Mouse (Mus musculus) heart, embryonic 10.5 days (tissue): ENCODE data around the gene Fam19a2. TPM values are rescaled to one million over a fixed set of nuclear protein-coding genes. Genes with fewer than 3 reads are reported as not detected.
A peak's percentile ranks its signal among the peaks of the same experiment; 100 is the strongest.

Experiments
- DNase-seq: peaks from one replicate; pipeline ENCODE4 v3.0.0-alpha.2; 2017; ENCODE audit warnings: low spot score
- H3K27ac ChIP-seq: fragments of 300-500 bp; sonication (generic); 2 replicates; pipeline ENCODE4 v1.5.1; 2016; ENCODE audit warnings: mild to moderate bottlenecking
- H3K27me3 ChIP-seq: fragments of 300-500 bp; sonication (generic); 2 replicates; pipeline ENCODE4 v1.6.1; 2016; ENCODE audit warnings: mild to moderate bottlenecking; ENCODE audit not compliant: poor library complexity, insufficient read depth, severe bottlenecking
- H3K36me3 ChIP-seq: fragments of 300-500 bp; sonication (generic); 2 replicates; pipeline ENCODE4 v1.6.1; 2016; ENCODE audit warnings: mild to moderate bottlenecking, moderate library complexity
- H3K4me1 ChIP-seq: fragments of 300-500 bp; sonication (generic); 2 replicates; pipeline ENCODE4 v1.6.1; 2016; ENCODE audit warnings: mild to moderate bottlenecking
- H3K4me3 ChIP-seq: fragments of 300-500 bp; sonication (generic); 2 replicates; pipeline ENCODE4 v1.5.1; 2016; ENCODE audit warnings: mild to moderate bottlenecking, moderate library complexity
- H3K9me3 ChIP-seq: fragments of 300-500 bp; sonication (generic); 2 replicates; pipeline ENCODE4 v1.6.1; 2016; ENCODE audit warnings: mild to moderate bottlenecking, moderate library complexity
- WGBS: fragments of 180-500 bp; shearing (Covaris S2); methylation state at CpG from one replicate; pipeline ENCODE4 v1.1.7; 2016; 5-methylcytosine and 5-hydroxymethylcytosine counted together
- polyA plus RNA-seq: library from polyadenylated mRNA; unstranded; fragments of >200 nt; fragmentation: Nextera tagmentation; extraction: Ambion mirVana; gene quantifications from 2 replicates; pipeline ENCODE4 v1.2.1, GENCODE M21; 2016

Gene Fam19a2
- polyA plus RNA-seq, 1 experiment from 2014 or later = 0.72 TPM

GRCm38 (mm10) chr10:123521203-123521602 is 257.4 kb downstream of the Fam19a2 start:
- WGBS = 88% methylated on average over 6 of the region's 6 CpGs
- H3K27ac ChIP-seq = no peak overlapping the region

GRCm38 (mm10) chr10:123525424-123525823 is 261.6 kb downstream of the Fam19a2 start:
- DNase-seq = no peak
- 89% methylated on average over 5 of the region's 5 CpGs for WGBS
- H3K9me3 ChIP-seq = peaks cover 5% of the 10 kb centered on the region; the same call in 1 of the 2 replicates
- no peaks in the 10 kb centered on the region for H3K27me3 ChIP-seq
- H3K36me3 ChIP-seq = no peaks in the 10 kb centered on the region
- H3K4me1 ChIP-seq = no peaks in the 10 kb centered on the region
- H3K4me3 ChIP-seq = no peak overlapping the region
- H3K27ac ChIP-seq = no peak overlapping the region

More at GRCm38 (mm10) chr10:123521203-123521602, 257.4 kb downstream of the Fam19a2 start:
- no peak for DNase-seq
- no peaks in the 10 kb centered on the region for H3K4me1 ChIP-seq
- H3K9me3 ChIP-seq = peaks cover 5% of the 10 kb centered on the region; the same call in 1 of the 2 replicates
- H3K27me3 ChIP-seq = no peaks in the 10 kb centered on the region
- H3K36me3 ChIP-seq = no peaks in the 10 kb centered on the region
- H3K4me3 ChIP-seq = no peak overlapping the region

- Histone ChIP-seq H3K27ac (no peak overlapping the region), H3K36me3 (no peaks in the 10 kb centered on the region), H3K27me3 (no peaks in the 10 kb centered on the region), H3K4me1 (no peaks in the 10 kb centered on the region), H3K9me3 (peaks cover 5% of the 10 kb centered on the region; the same call in 1 of the 2 replicates), H3K4me3 (no peak overlapping the region)
- no peak for DNase-seq
- WGBS = 78% methylated on average over 3 of the region's 3 CpGs
Measured at GRCm38 (mm10) chr10:123526059-123526458, 262.3 kb downstream of the Fam19a2 start.

GRCm38 (mm10) chr10:123536143-123536542 is 272.3 kb downstream of the Fam19a2 start:
- Histone ChIP-seq H3K4me3 (no peak overlapping the region), H3K27ac (no peak overlapping the region), H3K4me1 (no peaks in the 10 kb centered on the region), H3K9me3 (no peaks in the 10 kb centered on the region), H3K36me3 (no peaks in the 10 kb centered on the region), H3K27me3 (no peaks in the 10 kb centered on the region)
- no peak for DNase-seq
- 76% methylated on average over 4 of the region's 4 CpGs for WGBS

GRCm38 (mm10) chr10:123548391-123548790 is 284.6 kb downstream of the Fam19a2 start:
- Histone ChIP-seq H3K36me3 (no peaks in the 10 kb centered on the region), H3K27me3 (no peaks in the 10 kb centered on the region), H3K9me3 (no peaks in the 10 kb centered on the region), H3K4me1 (no peaks in the 10 kb centered on the region), H3K27ac (no peak overlapping the region), H3K4me3 (no peak overlapping the region)
- DNase-seq = no peak
- WGBS = 71% methylated on average over 6 of the region's 6 CpGs

GRCm38 (mm10) chr10:123567677-123568076 is 303.9 kb downstream of the Fam19a2 start:
- Histone ChIP-seq H3K9me3 (no peaks in the 10 kb centered on the region), H3K27me3 (no peaks in the 10 kb centered on the region), H3K4me3 (no peak overlapping the region), H3K36me3 (no peaks in the 10 kb centered on the region), H3K27ac (no peak overlapping the region), H3K4me1 (no peaks in the 10 kb centered on the region)
- no peak for DNase-seq
- 77% methylated on average over 1 of the region's 1 CpGs for WGBS

DNA sequence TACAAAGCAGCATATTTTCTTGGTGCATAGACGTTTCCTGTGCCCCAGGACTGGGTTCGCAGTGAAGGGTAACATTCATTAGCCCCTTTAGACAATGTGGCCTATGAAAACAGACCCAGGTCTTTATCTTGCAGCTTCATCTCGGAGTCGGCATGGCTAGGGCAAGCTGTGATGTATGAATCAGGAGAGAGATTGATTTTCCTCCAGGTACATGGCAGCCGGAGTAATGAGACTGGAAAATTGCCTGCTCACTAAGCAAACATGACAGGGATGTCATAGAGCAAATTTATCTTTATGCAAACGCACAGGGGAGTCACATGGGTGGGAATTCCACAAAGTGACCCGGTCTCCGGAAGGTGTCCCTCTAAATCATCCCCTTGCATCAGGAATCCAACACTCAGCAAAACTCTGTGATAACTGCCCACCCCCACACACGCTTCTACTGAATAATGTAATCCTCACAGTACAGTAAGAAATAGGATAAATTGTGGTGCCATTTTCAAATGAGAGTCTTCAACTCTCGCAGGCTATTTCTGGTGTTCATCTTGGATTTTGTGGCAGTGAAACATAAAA is 306.9 kb downstream of the Fam19a2 start:
- no peak overlapping the region for H3K27ac ChIP-seq
- H3K36me3 ChIP-seq = no peaks in the 10 kb centered on the region
- no peaks in the 10 kb centered on the region for H3K9me3 ChIP-seq
- no peak for DNase-seq
- no peaks in the 10 kb centered on the region for H3K4me1 ChIP-seq
- no peak overlapping the region for H3K4me3 ChIP-seq
- WGBS = 73% methylated on average over 10 of the region's 10 CpGs
- no peaks in the 10 kb centered on the region for H3K27me3 ChIP-seq

- Histone ChIP-seq H3K36me3 (no peaks in the 10 kb centered on the region), H3K27ac (no peak overlapping the region), H3K9me3 (no peaks in the 10 kb centered on the region), H3K4me1 (no peaks in the 10 kb centered on the region), H3K4me3 (no peak overlapping the region), H3K27me3 (no peaks in the 10 kb centered on the region)
- no peak for DNase-seq
- 70% methylated on average over 7 of the region's 7 CpGs for WGBS
Measured at GRCm38 (mm10) chr10:123572342-123573070, 308.7 kb downstream of the Fam19a2 start.

DNA sequence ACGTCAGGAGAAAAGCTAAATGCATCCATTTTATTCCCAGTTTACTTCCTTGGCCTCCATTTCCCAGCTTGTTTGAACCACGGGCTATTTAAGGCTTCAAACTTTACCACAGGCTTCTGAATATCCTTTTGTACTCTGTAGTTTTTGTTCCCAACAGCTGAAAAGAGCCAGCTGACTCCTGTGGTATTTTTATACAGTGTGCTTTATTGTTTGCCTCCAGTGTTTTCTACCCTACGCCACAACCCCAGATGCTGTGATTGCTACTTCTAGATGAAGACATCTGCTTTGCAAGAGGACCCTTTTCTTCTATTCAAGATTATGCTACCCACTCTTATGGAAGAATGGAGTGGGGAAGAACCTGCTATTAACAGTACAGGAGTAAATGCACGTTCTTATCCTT is 314.0 kb downstream of the Fam19a2 start:
- Histone ChIP-seq H3K36me3 (no peaks in the 10 kb centered on the region), H3K4me1 (no peaks in the 10 kb centered on the region), H3K27ac (no peak overlapping the region), H3K9me3 (no peaks in the 10 kb centered on the region), H3K27me3 (no peaks in the 10 kb centered on the region), H3K4me3 (no peak overlapping the region)
- WGBS = 80% methylated on average over 4 of the region's 4 CpGs
- DNase-seq = no peak

DNA sequence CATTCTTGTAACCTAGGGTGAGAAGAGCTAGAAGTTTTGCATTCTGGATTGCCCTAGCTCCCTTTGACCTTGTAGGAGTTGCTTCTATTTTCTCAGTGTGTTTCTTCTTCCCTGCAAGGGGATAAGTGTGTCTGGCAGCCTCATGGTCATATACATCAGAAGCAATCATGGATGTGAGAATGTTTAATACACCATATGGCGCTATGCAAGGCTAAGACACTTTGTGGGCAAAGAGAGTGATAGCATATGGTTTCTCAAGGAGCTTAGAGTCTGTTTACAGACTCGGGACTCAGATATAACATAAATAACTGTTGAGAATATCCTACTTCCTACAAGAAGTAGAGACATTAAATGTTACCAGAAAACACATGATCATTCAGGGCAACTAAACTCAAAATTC is 315.2 kb downstream of the Fam19a2 start:
- WGBS = 81% methylated on average over 2 of the region's 2 CpGs
- Histone ChIP-seq H3K4me1 (no peaks in the 10 kb centered on the region), H3K9me3 (no peaks in the 10 kb centered on the region), H3K27me3 (no peaks in the 10 kb centered on the region), H3K36me3 (no peaks in the 10 kb centered on the region), H3K27ac (no peak overlapping the region), H3K4me3 (no peak overlapping the region)
- no peak for DNase-seq

- H3K9me3 ChIP-seq = no peaks in the 10 kb centered on the region
- no peak for DNase-seq
- H3K36me3 ChIP-seq = no peaks in the 10 kb centered on the region
- no peaks in the 10 kb centered on the region for H3K27me3 ChIP-seq
- H3K27ac ChIP-seq = peak overlapping the region; percentile 69
- no peak overlapping the region for H3K4me3 ChIP-seq
- H3K4me1 ChIP-seq = 0 out of 2 replicates have a peak, but pooled peaks cover 4% of the 10 kb centered on the region
Measured at GRCm38 (mm10) chr10:123595043-123595442, 331.2 kb downstream of the Fam19a2 start.

GRCm38 (mm10) chr10:123597059-123597458 is 333.3 kb downstream of the Fam19a2 start:
- Histone ChIP-seq H3K4me1 (0 out of 2 replicates have a peak, but pooled peaks cover 4% of the 10 kb centered on the region), H3K27me3 (no peaks in the 10 kb centered on the region), H3K36me3 (no peaks in the 10 kb centered on the region), H3K27ac (no peak overlapping the region), H3K9me3 (no peaks in the 10 kb centered on the region), H3K4me3 (no peak overlapping the region)
- no peak for DNase-seq
- WGBS = 81% methylated on average over 3 of the region's 3 CpGs

- H3K36me3 ChIP-seq = no peaks in the 10 kb centered on the region
- DNase-seq = no peak
- WGBS = 31% methylated on average over 2 of the region's 2 CpGs
- H3K9me3 ChIP-seq = no peaks in the 10 kb centered on the region
- no peak overlapping the region for H3K4me3 ChIP-seq
- no peaks in the 10 kb centered on the region for H3K27me3 ChIP-seq
- H3K4me1 ChIP-seq = no peaks in the 10 kb centered on the region
- H3K27ac ChIP-seq = no peak overlapping the region
Measured at GRCm38 (mm10) chr10:123605671-123606070, 341.9 kb downstream of the Fam19a2 start.
